Mouse (Mus musculus): ENCODE measurements around the gene Vwce. TPM values are rescaled to one million over a fixed set of nuclear protein-coding genes. Genes with fewer than 3 reads are reported as not detected.
A peak's percentile ranks its signal among the peaks of the same experiment; 100 is the strongest.

Vwce gene
- polyA plus RNA-seq, 1 experiment from 2014 or later: 2.1 TPM

GRCm38 (mm10) chr19:10603660-10604523 is 30.1 kb upstream of the Vwce start:
- peak overlapping the region; percentile 92; the same call in 1 of the 2 replicates for H3K9ac ChIP-seq
- ATAC-seq (ENCODE audit: insufficient number of reproducible peaks, insufficient read depth, low FRiP score, low TSS enrichment): no peak
- H3K27ac ChIP-seq: peak overlapping the region; percentile 94
- peaks cover 24% of the 10 kb centered on the region for H3K36me3 ChIP-seq
- H3K9me3 ChIP-seq: no peaks in the 10 kb centered on the region
- peaks cover 27% of the 10 kb centered on the region for H3K4me1 ChIP-seq
- H3K27me3 ChIP-seq: no peaks in the 10 kb centered on the region
- no peak overlapping the region for H3K4me2 ChIP-seq (replicated peaks)
- no peak overlapping the region for H3K4me3 ChIP-seq
- 86% methylated on average over 18 of the region's 18 CpGs for WGBS

GRCm38 (mm10) chr19:10604534-10604933 is 29.5 kb upstream of the Vwce start:
- Histone ChIP-seq H3K9ac (peak overlapping the region; percentile 92), H3K4me2 (replicated peaks) (peak overlapping the region; percentile 61), H3K9me3 (no peaks in the 10 kb centered on the region), H3K4me1 (peaks cover 27% of the 10 kb centered on the region), H3K27ac (peak overlapping the region; percentile 93), H3K4me3 (peak overlapping the region; percentile 84), H3K27me3 (no peaks in the 10 kb centered on the region), H3K36me3 (peaks cover 29% of the 10 kb centered on the region)
- ATAC-seq (ENCODE audit: insufficient number of reproducible peaks, insufficient read depth, low FRiP score, low TSS enrichment): no peak
- WGBS: 53% methylated on average over 3 of the region's 3 CpGs

DNA sequence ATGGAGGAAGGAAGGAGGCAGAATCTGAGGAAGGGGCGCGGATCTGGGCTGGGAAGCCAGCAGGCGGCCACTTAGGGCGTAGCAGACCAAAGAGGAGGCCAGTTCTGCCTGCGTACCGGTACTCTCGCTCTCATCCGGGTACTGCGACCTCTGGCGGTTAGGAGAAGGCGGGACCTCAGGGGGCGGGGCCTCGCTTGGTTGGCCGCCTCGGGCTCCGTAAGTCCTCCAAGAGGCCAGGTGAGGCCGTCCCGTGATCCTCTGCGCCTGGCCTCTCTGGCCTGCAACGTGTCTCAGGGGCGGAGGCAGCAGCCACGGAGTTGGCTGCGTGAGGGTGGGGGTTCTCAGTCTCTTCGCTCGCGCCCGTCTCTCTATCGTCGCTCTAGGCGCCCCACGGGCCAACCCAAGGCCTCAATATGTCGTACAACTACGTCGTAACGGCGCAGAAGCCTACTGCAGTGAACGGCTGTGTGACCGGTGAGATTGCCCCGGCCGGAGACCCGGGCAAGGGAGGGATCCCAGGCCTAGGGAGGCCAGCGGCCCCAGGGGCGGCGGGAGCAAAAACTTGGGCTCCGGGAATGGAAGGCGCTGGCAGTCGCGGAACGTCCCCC is 28.6 kb upstream of the Vwce start, which contains the start of the genes Ddb1 and Tkfc:
Gene Ddb1 (plus strand): TSS at position 35 of the 608 bp plus-strand sequence.
Gene Tkfc (minus strand): TSS at position 362 of the 608 bp plus-strand sequence.
- Histone ChIP-seq H3K9me3 (no peaks in the 10 kb centered on the region), H3K27me3 (no peaks in the 10 kb centered on the region), H3K9ac (peak within 1 kb of the TSS; percentile 92), H3K27ac (peak within 1 kb of the TSS; percentile 93), H3K4me1 (peaks cover 27% of the 10 kb centered on the region), H3K4me3 (peak within 1 kb of the TSS; percentile 84), H3K4me2 (replicated peaks) (peak within 1 kb of the TSS; percentile 61), H3K36me3 (peaks cover 31% of the 10 kb centered on the region)
- peak; percentile 95 for ATAC-seq (ENCODE audit: insufficient number of reproducible peaks, insufficient read depth, low FRiP score, low TSS enrichment)
- WGBS: under 1% methylated on average over 49 of the region's 49 CpGs

DNA sequence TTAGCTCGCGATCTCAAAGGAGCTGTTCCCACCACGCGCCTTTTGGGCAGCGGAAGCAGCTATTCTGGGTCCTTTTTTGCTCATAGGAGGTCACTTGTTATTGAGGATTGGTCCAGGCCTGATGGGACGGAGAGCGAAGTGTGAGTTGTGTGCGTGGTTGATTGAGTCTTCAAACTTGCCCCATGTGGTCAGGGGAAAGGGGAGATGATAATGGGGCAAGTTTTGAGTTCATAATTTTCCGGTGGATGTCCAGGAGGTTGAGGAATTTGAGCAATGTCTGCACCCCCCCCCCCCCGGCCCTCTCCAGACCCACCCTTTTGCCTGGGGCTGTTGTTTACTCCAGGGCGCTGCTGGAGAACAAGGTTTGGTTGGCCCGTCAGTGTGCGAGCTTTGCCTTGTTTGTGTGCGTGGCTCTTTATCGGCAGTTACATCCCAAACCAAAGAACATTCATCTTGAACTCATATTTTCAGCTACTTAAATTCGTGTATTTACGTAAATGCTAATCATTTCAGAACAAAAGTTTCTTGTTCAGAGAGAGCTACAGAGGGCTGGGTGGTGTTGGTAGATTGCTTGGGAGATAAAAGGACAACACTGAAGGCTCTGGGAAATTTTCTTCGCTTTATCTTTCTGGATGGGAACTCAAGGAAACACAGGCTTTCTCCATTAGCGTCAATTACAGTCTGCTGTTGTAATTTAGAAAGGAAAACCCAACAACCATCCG is 28.0 kb upstream of the Vwce start:
- peak overlapping the region; percentile 84 for H3K4me3 ChIP-seq
- no peaks in the 10 kb centered on the region for H3K9me3 ChIP-seq
- 7% methylated on average over 20 of the region's 20 CpGs for WGBS
- peak overlapping the region; percentile 93 for H3K27ac ChIP-seq
- no peak for ATAC-seq (ENCODE audit: insufficient number of reproducible peaks, insufficient read depth, low FRiP score, low TSS enrichment)
- H3K4me2 ChIP-seq (replicated peaks): peak overlapping the region; percentile 61
- H3K4me1 ChIP-seq: peaks cover 27% of the 10 kb centered on the region
- H3K9ac ChIP-seq: peak overlapping the region; percentile 92
- no peaks in the 10 kb centered on the region for H3K27me3 ChIP-seq
- peaks cover 38% of the 10 kb centered on the region for H3K36me3 ChIP-seq

GRCm38 (mm10) chr19:10608573-10609240 is 25.3 kb upstream of the Vwce start:
- no peak for ATAC-seq (ENCODE audit: insufficient number of reproducible peaks, insufficient read depth, low FRiP score, low TSS enrichment)
- Histone ChIP-seq H3K27ac (no peak overlapping the region), H3K4me2 (replicated peaks) (no peak overlapping the region), H3K9me3 (no peaks in the 10 kb centered on the region), H3K36me3 (peaks cover 63% of the 10 kb centered on the region), H3K4me1 (peaks cover 23% of the 10 kb centered on the region), H3K27me3 (no peaks in the 10 kb centered on the region), H3K9ac (no peak overlapping the region), H3K4me3 (no peak overlapping the region)
- WGBS: 83% methylated on average over 5 of the region's 5 CpGs

DNA sequence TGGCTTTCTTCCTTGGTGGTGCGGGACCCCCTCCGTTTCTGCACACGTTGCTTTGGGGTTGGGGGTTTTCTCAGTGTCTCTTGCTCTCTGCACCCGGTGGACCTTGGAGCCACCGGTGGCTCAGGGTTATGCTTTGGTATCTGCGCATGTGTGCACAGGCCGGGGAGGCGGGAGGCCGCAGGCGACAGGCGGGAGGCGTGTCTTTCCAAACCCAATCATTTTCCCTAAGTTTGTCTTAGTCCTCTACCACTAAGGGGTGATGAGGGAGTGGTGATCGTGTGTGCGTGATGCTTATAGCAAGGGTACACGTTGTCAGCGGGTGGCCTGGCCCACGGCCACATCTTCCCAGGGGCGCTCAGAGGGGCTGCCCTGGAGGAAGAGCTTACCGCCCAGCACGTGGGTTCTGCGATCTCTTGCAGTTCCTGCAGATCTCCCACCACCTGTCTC is 882 bp downstream of the Vwce start:
- peak overlapping the region; percentile 61 for H3K9ac ChIP-seq
- peak overlapping the region; percentile 30; the same call in 1 of the 2 replicates for H3K27ac ChIP-seq
- 5% methylated on average over 21 of the region's 21 CpGs for WGBS
- H3K4me1 ChIP-seq: peaks cover 13% of the 10 kb centered on the region
- H3K4me2 ChIP-seq (replicated peaks): peak overlapping the region; percentile 93
- peak overlapping the region; percentile 45 for H3K4me3 ChIP-seq
- ATAC-seq (ENCODE audit: insufficient number of reproducible peaks, insufficient read depth, low FRiP score, low TSS enrichment): peak; percentile 67
- H3K9me3 ChIP-seq: no peaks in the 10 kb centered on the region
- H3K36me3 ChIP-seq: peaks cover 13% of the 10 kb centered on the region
- H3K27me3 ChIP-seq: 0 out of 2 replicates have a peak, but pooled peaks cover 3% of the 10 kb centered on the region

DNA sequence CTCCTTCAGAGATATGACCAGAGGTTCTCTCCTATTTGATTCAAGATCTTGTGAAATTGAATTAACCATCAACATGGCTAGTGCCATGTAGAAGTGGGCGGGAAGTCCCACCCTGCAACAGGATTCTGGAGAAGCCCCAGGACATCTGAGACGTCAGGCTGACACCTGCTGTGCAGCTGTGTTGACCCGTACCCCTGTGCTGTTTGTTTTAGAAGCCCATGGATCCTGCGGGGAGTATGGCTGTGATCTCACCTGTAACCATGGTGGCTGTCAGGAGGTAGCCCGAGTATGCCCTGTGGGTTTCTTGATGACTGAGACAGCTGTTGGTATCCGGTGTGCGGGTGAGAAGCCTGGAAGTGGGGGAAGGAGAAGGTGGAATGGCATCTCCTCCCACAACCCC is 3.8 kb downstream of the Vwce start:
- H3K4me3 ChIP-seq: no peak overlapping the region
- WGBS: 57% methylated on average over 7 of the region's 7 CpGs
- H3K9me3 ChIP-seq: no peaks in the 10 kb centered on the region
- H3K27me3 ChIP-seq: 0 out of 2 replicates have a peak, but pooled peaks cover 3% of the 10 kb centered on the region
- H3K36me3 ChIP-seq: no peaks in the 10 kb centered on the region
- no peak for ATAC-seq (ENCODE audit: insufficient number of reproducible peaks, insufficient read depth, low FRiP score, low TSS enrichment)
- H3K9ac ChIP-seq: no peak overlapping the region
- no peak overlapping the region for H3K27ac ChIP-seq
- H3K4me2 ChIP-seq (replicated peaks): no peak overlapping the region
- H3K4me1 ChIP-seq: peaks cover 22% of the 10 kb centered on the region

DNA sequence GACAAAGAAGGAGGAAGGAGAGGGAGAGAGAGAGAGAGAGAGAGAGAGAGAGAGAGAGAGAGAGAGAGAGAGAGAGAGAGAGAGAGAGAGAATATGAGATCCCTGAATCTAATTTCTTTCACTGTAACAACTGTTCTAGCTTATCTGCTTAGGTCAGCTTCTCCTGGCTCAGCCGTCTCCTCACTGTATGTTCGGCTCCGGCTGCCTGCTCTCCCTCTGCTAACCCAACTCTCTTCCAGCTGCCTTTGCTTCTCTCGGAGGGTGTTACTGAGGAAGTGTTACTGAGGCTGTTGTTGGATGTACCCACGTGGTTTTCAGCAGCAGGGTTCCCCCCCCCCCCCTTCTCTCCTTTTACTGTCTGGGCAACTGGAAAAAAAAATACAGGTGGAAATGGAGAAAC is 6.1 kb downstream of the Vwce start:
- Histone ChIP-seq H3K9me3 (no peaks in the 10 kb centered on the region), H3K9ac (no peak overlapping the region), H3K36me3 (no peaks in the 10 kb centered on the region), H3K4me2 (replicated peaks) (peak overlapping the region; percentile 30; the same call in 1 of the 2 replicates), H3K27ac (no peak overlapping the region), H3K4me1 (peaks cover 12% of the 10 kb centered on the region), H3K4me3 (no peak overlapping the region), H3K27me3 (0 out of 2 replicates have a peak, but pooled peaks cover 3% of the 10 kb centered on the region)
- 10% methylated on average over 5 of the region's 5 CpGs for WGBS
- no peak for ATAC-seq (ENCODE audit: insufficient number of reproducible peaks, insufficient read depth, low FRiP score, low TSS enrichment)

- Histone ChIP-seq H3K4me3 (no peak overlapping the region), H3K4me1 (peaks cover 9% of the 10 kb centered on the region; the same call in 1 of the 2 replicates), H3K27ac (no peak overlapping the region), H3K4me2 (replicated peaks) (peak overlapping the region; percentile 30; the same call in 1 of the 2 replicates), H3K9me3 (no peaks in the 10 kb centered on the region), H3K36me3 (no peaks in the 10 kb centered on the region), H3K9ac (no peak overlapping the region), H3K27me3 (no peaks in the 10 kb centered on the region)
- peak; percentile 53; the same call in 1 of the 2 replicates for ATAC-seq (ENCODE audit: insufficient number of reproducible peaks, insufficient read depth, low FRiP score, low TSS enrichment)
- WGBS: 38% methylated on average over 13 of the region's 13 CpGs
These were observed 6.8 kb downstream of the Vwce start for GRCm38 (mm10) chr19:10640589-10641378.

- H3K9ac ChIP-seq: no peak overlapping the region
- H3K27me3 ChIP-seq: no peaks in the 10 kb centered on the region
- 85% methylated on average over 2 of the region's 2 CpGs for WGBS
- no peak overlapping the region for H3K4me2 ChIP-seq (replicated peaks)
- H3K4me1 ChIP-seq: peaks cover 2% of the 10 kb centered on the region; the same call in 1 of the 2 replicates
- no peak for ATAC-seq (ENCODE audit: insufficient number of reproducible peaks, insufficient read depth, low FRiP score, low TSS enrichment)
- H3K9me3 ChIP-seq: no peaks in the 10 kb centered on the region
- H3K36me3 ChIP-seq: no peaks in the 10 kb centered on the region
- no peak overlapping the region for H3K27ac ChIP-seq
- no peak overlapping the region for H3K4me3 ChIP-seq
These were observed 11.6 kb downstream of the Vwce start for GRCm38 (mm10) chr19:10645616-10646015.

Data from embryonic facial prominence, embryonic 12.5 days (tissue).